Mouse (Mus musculus): ENCODE data around the gene Btf3. TPM values are rescaled to one million over a fixed set of nuclear protein-coding genes. Genes with fewer than 3 reads are reported as not detected.

Btf3 gene
- polyA plus RNA-seq, 1 experiment from 2014 or later: 773 TPM

DNA sequence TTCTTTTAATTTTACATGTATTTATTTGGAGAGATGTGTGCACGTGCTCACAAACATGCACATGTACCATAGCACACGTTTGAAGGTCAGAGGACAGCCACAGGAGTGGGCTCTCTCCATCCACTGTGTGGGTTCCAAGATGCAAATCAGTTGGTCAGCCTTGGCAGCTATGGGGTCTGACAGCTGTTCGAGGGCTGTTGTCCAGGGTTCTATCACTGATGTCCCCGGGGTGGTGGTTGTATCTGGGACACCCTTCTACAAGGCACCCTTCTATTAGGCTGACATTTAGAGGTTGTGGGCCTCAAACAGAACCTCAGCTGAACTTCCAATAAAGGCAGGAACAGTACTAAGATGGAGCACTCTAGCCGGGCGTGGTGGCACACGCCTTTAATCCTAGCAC, 40.6 kb downstream of the Btf3 start:
- H3K4me2 ChIP-seq (ENCODE audit: low read depth, low read length, severe bottlenecking): no peak overlapping the region
- no peaks in the 10 kb centered on the region; the same call in 1 of the 2 replicates for H3K36me3 ChIP-seq (ENCODE audit: control insufficient read depth, insufficient read depth, low read length)
- DNase-seq (ENCODE audit: low spot score) (no peak), ATAC-seq (replicated peaks; ENCODE audit: low FRiP score) (no peak)
- no peak overlapping the region for H3K9ac ChIP-seq (ENCODE audit: low read length)
- WGBS: 90% methylated on average over 7 of the region's 7 CpGs
- no peaks in the 10 kb centered on the region for H3K9me3 ChIP-seq (ENCODE audit: control insufficient read depth, low read length)
- no peak overlapping the region for H3K4me3 ChIP-seq (ENCODE audit: low read depth, low read length)
- H3K27me3 ChIP-seq (ENCODE audit: control insufficient read depth, insufficient read depth, low read length): no peaks in the 10 kb centered on the region
- H3K4me1 ChIP-seq (replicated peaks; ENCODE audit: control insufficient read depth, insufficient read depth, low read length): no peaks in the 10 kb centered on the region
- H3K27ac ChIP-seq (ENCODE audit: low read depth, low read length): no peak overlapping the region

GRCm38 (mm10) chr13:98275646-98276045, 41.2 kb downstream of the Btf3 start:
- Histone ChIP-seq H3K9ac (ENCODE audit: low read length) (no peak overlapping the region), H3K9me3 (ENCODE audit: control insufficient read depth, low read length) (no peaks in the 10 kb centered on the region), H3K4me3 (ENCODE audit: low read depth, low read length) (no peak overlapping the region), H3K27me3 (ENCODE audit: control insufficient read depth, insufficient read depth, low read length) (no peaks in the 10 kb centered on the region), H3K4me2 (ENCODE audit: low read depth, low read length, severe bottlenecking) (no peak overlapping the region), H3K4me1 (replicated peaks; ENCODE audit: control insufficient read depth, insufficient read depth, low read length) (no peaks in the 10 kb centered on the region), H3K27ac (ENCODE audit: low read depth, low read length) (no peak overlapping the region), H3K36me3 (ENCODE audit: control insufficient read depth, insufficient read depth, low read length) (no peaks in the 10 kb centered on the region; the same call in 1 of the 2 replicates)
- ATAC-seq (replicated peaks; ENCODE audit: low FRiP score) (no peak), DNase-seq (ENCODE audit: low spot score) (no peak)
- WGBS: 88% methylated on average over 4 of the region's 4 CpGs

- ATAC-seq (replicated peaks; ENCODE audit: low FRiP score): no peak
Measured at GRCm38 (mm10) chr13:98274023-98274422, 42.8 kb downstream of the Btf3 start.

DNA sequence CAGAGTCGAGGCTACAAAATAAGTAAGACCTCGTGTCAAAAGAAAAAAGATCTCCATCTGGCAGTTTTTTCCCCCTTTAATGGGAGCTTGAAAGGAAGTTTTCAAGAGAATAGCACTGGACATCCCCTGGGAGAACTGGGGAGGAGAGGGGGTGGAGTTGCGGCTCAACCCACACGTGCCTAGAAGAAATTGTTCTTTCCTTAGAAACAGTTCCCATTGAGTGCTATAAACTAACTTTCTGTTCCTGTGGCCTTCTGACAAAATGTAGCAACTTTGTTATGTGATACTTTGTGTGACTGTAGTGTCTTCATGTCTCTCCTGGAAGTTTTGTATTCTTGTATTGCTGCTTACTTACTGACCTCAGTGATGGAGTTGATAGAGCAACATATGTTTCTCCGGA, 52.7 kb downstream of the Btf3 start:
- peak overlapping the region; percentile 71 for H3K4me2 ChIP-seq (ENCODE audit: low read depth, low read length, severe bottlenecking)
- no peaks in the 10 kb centered on the region for H3K36me3 ChIP-seq (ENCODE audit: control insufficient read depth, insufficient read depth, low read length)
- WGBS: 38% methylated on average over 5 of the region's 5 CpGs
- H3K9me3 ChIP-seq (ENCODE audit: control insufficient read depth, low read length): no peaks in the 10 kb centered on the region
- ATAC-seq (replicated peaks; ENCODE audit: low FRiP score) (no peak), DNase-seq (ENCODE audit: low spot score) (no peak)
- H3K9ac ChIP-seq (ENCODE audit: low read length): peak overlapping the region; percentile 77
- H3K4me3 ChIP-seq (ENCODE audit: low read depth, low read length): peak overlapping the region; percentile 76
- peaks cover 9% of the 10 kb centered on the region; the same call in 1 of the 2 replicates for H3K4me1 ChIP-seq (replicated peaks; ENCODE audit: control insufficient read depth, insufficient read depth, low read length)
- H3K27me3 ChIP-seq (ENCODE audit: control insufficient read depth, insufficient read depth, low read length): no peaks in the 10 kb centered on the region
- H3K27ac ChIP-seq (ENCODE audit: low read depth, low read length): no peak overlapping the region

More at GRCm38 (mm10) chr13:98274023-98274422, 42.8 kb downstream of the Btf3 start:
- Histone ChIP-seq H3K27ac (ENCODE audit: low read depth, low read length) (no peak overlapping the region), H3K9me3 (ENCODE audit: control insufficient read depth, low read length) (no peaks in the 10 kb centered on the region), H3K36me3 (ENCODE audit: control insufficient read depth, insufficient read depth, low read length) (no peaks in the 10 kb centered on the region; the same call in 1 of the 2 replicates), H3K4me2 (ENCODE audit: low read depth, low read length, severe bottlenecking) (no peak overlapping the region), H3K4me3 (ENCODE audit: low read depth, low read length) (no peak overlapping the region), H3K4me1 (replicated peaks; ENCODE audit: control insufficient read depth, insufficient read depth, low read length) (no peaks in the 10 kb centered on the region), H3K9ac (ENCODE audit: low read length) (no peak overlapping the region), H3K27me3 (ENCODE audit: control insufficient read depth, insufficient read depth, low read length) (no peaks in the 10 kb centered on the region)
- 94% methylated on average over 9 of the region's 9 CpGs for WGBS
- no peak for DNase-seq (ENCODE audit: low spot score)

DNA sequence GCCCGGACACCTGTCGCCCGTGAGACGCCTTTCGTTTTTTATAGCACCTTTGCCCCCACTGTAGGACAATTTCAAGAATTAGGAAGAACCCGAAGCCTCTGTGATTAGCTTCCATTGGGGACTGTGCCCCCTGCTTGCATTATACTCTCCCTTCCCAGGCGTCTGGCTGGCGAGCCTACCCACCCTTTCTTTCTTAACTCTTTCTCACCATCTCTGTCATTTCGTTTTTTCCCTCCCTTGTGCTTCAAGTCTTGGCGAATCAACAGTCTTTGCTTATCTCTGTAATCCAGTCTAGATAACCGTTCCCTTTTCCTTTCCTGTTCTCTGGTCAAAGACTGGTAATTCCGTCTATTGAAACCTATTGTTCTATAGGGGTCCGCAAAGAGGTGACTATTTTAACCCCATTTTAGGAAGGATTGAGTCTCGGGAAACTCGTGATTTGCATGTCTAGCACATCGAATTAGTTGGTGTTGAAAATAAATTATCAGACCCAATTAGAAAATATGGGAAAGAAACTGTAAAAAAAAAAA, 53.3 kb downstream of the Btf3 start:
- Histone ChIP-seq H3K9ac (ENCODE audit: low read length) (peak overlapping the region; percentile 77), H3K4me3 (ENCODE audit: low read depth, low read length) (peak overlapping the region; percentile 76), H3K27ac (ENCODE audit: low read depth, low read length) (peak overlapping the region; percentile 90), H3K36me3 (ENCODE audit: control insufficient read depth, insufficient read depth, low read length) (no peaks in the 10 kb centered on the region), H3K27me3 (ENCODE audit: control insufficient read depth, insufficient read depth, low read length) (no peaks in the 10 kb centered on the region), H3K4me1 (replicated peaks; ENCODE audit: control insufficient read depth, insufficient read depth, low read length) (peaks cover 9% of the 10 kb centered on the region; the same call in 1 of the 2 replicates), H3K4me2 (ENCODE audit: low read depth, low read length, severe bottlenecking) (peak overlapping the region; percentile 71), H3K9me3 (ENCODE audit: control insufficient read depth, low read length) (no peaks in the 10 kb centered on the region)
- WGBS: 2% methylated on average over 16 of the region's 16 CpGs
- ATAC-seq (replicated peaks; ENCODE audit: low FRiP score) (peak; percentile 37; the same call in 1 of the 2 replicates), DNase-seq (ENCODE audit: low spot score) (no peak)

DNA sequence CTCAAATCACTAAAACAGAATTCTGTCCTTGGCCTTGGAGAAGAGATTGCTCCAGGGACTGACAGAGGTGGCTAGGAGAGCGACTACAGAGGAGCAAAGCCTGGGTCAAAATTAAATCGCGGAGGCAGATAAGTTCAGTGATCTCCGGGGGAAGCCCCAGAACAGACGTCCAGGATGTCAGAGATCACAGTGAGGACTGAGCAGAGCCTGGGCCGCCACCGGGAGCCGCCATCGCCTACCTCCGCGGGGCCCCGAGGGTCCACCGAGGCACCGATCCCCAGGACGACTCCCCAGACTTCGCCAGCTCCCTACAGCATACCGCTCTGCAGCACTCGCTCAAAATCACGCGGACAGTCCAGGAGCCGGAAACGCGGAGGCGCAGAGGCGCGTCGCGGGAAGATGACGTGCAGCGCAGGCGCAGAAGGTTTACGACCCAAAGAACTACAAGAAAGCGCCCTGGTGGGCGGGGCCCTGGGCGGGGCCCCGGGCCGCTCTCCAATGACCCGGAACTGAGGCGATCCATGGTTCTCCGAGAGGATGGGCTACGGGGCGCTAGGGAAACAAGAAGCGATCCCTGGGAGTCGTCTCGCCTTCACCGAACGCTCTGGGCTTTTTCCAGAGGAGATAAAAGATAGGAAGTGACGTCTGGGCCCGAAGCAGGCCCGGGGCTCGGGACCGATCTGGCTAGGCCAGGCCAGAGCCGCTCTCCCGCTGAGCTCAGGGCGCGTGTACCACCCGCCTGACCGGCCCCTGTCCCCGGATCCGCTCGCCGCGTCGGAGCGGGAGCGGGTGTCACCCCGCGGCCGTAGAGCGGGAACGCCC, 54.0 kb downstream of the Btf3 start, which contains the start of the genes Utp15 and Ankra2:
Utp15 (minus strand) TSS at position 406 of the 822 bp plus-strand sequence.
Ankra2 (plus strand) TSS at position 439 of the 822 bp plus-strand sequence.
- Histone ChIP-seq H3K9ac (ENCODE audit: low read length) (peak within 1 kb of the TSS; percentile 77), H3K9me3 (ENCODE audit: control insufficient read depth, low read length) (no peaks in the 10 kb centered on the region), H3K27me3 (ENCODE audit: control insufficient read depth, insufficient read depth, low read length) (no peaks in the 10 kb centered on the region), H3K36me3 (ENCODE audit: control insufficient read depth, insufficient read depth, low read length) (no peaks in the 10 kb centered on the region; the same call in 1 of the 2 replicates), H3K4me3 (ENCODE audit: low read depth, low read length) (peak within 1 kb of the TSS; percentile 76), H3K4me2 (ENCODE audit: low read depth, low read length, severe bottlenecking) (peak within 1 kb of the TSS; percentile 76), H3K27ac (ENCODE audit: low read depth, low read length) (peak within 1 kb of the TSS; percentile 90), H3K4me1 (replicated peaks; ENCODE audit: control insufficient read depth, insufficient read depth, low read length) (peaks cover 9% of the 10 kb centered on the region; the same call in 1 of the 2 replicates)
- ATAC-seq (replicated peaks; ENCODE audit: low FRiP score): peak; percentile 98
- WGBS: 0% methylated on average over 71 of the region's 71 CpGs
- DNase-seq (ENCODE audit: low spot score): peak; percentile 99

Other genes starting within 250 kb of the Btf3 start
- gene Arhgef28, start 110.6 kb downstream of the Btf3 start, polyA plus RNA-seq (2014; fragmentation: Nextera tagmentation; extraction: Ambion mirVana): 6.3 and 8.0 TPM in 2 replicates
- gene Utp15, start 54.0 kb downstream of the Btf3 start, polyA plus RNA-seq (2014; fragmentation: Nextera tagmentation; extraction: Ambion mirVana): 43.0 and 46.5 TPM in 2 replicates
- 30.2 and 33.3 TPM in 2 replicates for gene Ankra2, start 53.9 kb downstream of the Btf3 start, polyA plus RNA-seq (2014; fragmentation: Nextera tagmentation; extraction: Ambion mirVana)
- not detected in 2 replicates for gene Gm21976, start 37.1 kb downstream of the Btf3 start, polyA plus RNA-seq (2014; fragmentation: Nextera tagmentation; extraction: Ambion mirVana)
- 4.4 and 4.8 TPM in 2 replicates for gene Foxd1, start 37.2 kb upstream of the Btf3 start, polyA plus RNA-seq (2014; fragmentation: Nextera tagmentation; extraction: Ambion mirVana)
- 1.5 and 1.9 TPM in 2 replicates for gene Gm10320, start 175.0 kb upstream of the Btf3 start, polyA plus RNA-seq (2014; fragmentation: Nextera tagmentation; extraction: Ambion mirVana)

Data from forebrain, embryonic 11.5 days (tissue).